Mouse (Mus musculus) c-Kit-positive CD71-negative TER-119-negative erythroid progenitor cells, embryonic 14.5 days (primary cell): ENCODE results near the gene Eif2s1.
A peak's percentile ranks its signal among the peaks of the same experiment; 100 is the strongest.
"Not testable (repeated sequence)": the region's sequence is repeated elsewhere in the genome, so short reads cannot be mapped to it uniquely, and the experiment has no call there.

Experiments
- DNase-seq: peaks from one replicate; pipeline ENCODE4 v3.0.0-alpha.2; 2013; ENCODE audit warnings: low read depth

Gene Eif2s1

DNA sequence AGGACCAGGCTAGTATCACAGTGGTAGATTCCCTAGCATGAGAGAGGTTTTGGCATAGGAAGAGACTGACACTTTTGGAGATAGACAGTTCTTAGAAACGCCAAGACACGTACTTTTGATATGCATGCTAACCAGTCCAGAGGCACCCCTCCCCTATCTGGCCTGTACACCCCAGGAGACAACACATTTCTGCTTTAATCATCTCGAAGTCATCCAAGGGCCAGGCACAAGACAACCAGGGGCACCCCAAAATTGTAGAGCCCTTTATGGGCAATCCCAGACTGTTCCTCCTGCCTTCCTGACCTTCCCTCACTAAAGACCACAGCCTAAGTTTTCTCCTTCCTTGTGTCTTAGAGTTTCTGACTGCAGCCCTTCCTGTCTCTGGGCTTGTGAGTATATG, 53.9 kb downstream of the Eif2s1 start:
- DNase-seq: no peak

DNA sequence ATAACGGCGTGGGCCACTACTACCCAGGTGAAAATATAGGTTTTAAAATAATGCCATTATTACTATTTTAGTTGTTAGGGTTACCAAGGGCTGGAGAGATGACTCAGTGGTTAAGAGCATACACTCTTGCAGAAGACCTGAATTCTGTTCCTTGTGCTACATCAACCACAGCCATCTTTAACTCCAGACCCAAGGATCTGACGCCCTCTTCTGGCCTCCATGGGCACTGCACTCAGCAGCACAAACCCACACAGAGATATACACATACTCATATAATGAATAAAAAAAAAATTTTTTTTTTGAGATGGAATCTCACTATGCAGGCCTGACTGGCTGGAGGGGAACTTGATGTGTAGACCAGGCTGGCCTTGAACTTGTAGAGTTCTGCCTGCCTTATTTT, 54.7 kb downstream of the Eif2s1 start:
- no peak for DNase-seq

DNA sequence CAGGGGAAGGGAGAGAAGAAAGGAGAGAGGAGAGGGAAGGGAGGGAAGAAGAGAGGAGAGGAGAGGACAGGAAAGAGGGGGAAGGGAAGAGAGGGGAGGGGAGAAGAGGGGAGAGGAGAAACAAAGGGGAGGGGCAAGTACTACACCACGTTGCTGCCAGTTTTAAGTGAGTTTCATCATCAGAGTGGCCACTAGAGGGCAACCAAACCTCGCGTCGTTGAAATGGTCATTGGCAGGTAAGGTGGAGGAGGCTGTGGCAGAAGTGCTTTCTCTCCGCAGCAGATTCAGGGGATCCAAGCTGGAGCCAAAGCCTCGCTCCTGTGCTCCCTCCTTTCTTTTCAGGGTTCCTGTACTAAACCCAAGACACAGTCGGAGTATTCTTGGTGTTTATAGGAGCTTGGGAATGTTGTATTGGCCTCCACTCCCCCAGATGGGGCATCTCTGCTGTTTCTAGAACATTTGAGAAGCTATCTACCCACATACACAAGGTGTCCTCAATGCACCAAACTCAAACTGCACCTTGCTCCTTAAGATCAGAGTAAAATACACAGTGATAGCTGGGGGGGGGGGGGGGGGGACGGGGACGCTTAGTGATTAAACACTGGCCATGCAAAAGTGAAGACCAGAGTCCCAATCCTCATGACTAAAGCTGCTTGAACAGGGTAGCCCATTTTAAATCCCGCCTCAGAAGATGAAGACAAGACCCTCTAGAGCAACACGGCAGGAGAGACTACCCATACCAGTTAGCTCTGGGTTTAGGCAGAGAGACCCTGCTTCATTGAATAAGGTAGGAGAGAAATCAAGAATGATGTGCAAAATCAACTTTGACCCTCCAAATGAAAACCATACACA, 56.8 kb downstream of the Eif2s1 start:
- peak; percentile 89 for DNase-seq

DNA sequence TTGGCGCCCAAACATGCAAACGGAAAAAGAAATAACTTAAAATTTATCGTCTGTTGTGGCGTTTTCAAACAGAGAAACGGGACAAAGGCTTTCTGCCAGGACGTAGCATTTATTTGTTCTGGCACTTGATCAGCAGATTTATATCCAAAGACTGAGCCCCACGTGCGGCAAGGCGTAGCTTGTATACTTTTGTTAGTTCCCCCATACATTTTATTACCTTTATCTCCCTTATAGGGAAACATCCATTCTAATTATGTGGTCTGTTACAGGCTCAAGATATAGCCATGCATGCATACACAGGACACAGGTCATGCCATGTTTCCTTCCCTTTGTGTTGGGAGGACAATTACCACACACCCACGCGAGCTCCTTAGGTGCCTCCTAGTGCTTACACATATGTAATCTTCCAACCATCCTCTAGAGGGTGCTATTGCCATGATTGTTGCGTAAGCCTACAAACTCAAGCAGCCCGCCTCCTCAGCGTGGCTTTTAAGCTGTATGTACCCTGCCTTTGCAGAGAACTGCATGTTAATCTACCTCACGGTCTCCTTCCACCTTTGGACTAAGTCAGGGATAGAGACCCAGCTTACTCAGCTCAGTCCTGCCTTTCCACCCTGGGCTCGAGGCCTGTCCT, 57.6 kb downstream of the Eif2s1 start:
- DNase-seq: peak; percentile 63

DNA sequence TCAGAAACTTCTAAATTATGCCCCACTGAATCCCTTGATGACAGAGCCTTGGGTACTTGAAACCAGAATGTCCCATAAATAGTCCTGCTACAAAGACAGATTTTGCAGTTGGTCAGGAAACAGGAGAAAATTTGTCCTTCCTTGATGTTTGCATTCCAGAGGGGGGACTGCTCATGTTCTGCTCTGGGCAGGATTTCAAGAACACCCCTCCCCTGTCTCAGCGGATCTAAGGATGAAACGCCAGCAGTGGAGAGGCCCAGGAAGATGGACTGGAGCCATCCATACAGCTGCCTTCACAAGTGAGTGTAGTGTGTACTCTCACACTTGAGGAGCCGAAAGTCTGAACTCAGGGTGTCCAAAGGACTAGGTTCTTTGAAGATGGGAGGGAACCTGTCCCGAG, 59.8 kb downstream of the Eif2s1 start:
- no peak for DNase-seq

DNA sequence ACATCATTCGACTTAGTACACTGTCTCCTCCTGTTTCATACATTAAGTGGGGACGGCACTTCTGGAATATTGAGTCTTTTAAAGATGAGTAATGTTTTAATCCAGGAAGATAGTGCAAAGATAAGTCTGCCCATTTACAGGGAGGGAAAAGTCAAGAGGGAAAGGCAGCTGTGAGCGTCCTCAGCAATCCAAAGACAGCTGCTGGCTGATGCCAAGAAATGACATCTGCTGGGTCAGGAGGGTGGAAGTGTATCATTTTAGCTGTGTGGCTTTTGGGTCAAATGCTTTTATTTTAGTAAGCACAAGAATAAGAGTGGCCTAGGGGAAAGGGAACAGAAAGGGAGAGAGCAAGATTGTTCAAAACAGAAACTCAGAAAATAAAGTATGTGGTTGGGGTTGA, 60.4 kb downstream of the Eif2s1 start:
- no peak for DNase-seq

DNA sequence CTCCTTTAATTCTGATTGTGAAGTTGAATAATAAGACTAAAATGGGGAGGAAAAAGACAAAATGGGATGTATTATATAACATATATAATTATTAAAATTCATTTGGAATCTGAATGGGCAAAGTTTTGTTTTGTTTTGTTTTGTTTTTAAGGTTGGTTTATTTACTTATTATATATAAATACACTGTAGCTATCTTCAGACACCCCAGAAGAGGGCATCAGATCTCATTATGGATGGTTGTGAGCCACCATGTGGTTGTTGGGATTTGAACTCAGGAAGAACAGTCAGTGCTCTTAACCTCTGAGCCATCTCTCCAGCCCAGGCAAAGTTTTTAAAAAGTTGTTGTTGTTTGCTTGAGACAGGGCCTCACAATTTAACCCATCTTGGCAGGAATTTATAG, 61.4 kb downstream of the Eif2s1 start:
- not testable (repeated sequence) for DNase-seq

DNA sequence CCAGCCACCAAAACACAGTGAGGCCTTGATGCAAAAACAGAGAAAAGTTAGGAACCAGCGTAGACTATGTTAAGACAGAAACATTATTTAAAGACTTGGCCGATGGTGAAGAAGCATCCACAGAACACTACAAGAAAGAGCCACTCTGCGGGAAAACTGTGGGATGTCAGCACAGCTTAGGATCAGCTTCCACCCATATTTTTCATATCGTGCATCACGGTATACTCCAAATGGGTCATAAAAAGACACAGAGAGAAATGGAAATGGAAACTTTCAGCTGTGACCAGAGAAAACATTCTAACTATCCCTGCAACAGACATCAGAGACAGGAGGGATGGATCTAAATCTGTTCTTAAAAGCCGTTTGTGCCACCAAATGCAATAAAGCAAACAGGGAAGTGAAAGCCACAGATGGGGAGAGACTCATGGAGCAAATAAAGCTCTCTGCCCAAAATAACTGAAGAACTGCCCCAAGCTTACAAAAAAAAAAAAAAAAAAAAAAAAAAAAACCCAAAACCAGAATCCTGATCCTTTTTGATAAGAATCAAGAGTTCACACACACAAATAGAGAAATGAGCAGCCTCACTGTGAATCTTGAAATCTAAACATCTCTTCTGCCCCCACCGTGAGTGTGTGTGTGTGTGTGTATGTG, 62.0 kb downstream of the Eif2s1 start:
- DNase-seq: no peak

DNA sequence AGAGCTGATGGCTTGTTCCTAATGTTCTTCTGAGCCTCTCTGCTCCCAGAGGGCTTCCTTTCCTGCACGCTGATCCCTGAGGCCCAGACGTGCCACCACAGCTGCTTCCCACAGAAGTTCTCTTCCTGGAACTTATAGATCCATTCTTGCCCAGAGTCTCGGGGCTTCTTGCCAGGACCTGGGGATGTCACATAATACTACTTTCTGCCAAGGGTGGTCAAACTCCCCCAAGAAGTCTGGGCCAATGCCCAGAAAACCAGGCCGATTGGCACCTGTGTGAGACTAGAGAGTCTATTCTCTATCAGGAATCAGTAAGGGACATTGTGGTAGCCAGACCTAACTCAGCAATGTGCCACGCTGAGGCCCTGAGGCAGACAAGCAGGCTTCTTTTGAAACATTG, 65.7 kb downstream of the Eif2s1 start:
- no peak for DNase-seq

DNA sequence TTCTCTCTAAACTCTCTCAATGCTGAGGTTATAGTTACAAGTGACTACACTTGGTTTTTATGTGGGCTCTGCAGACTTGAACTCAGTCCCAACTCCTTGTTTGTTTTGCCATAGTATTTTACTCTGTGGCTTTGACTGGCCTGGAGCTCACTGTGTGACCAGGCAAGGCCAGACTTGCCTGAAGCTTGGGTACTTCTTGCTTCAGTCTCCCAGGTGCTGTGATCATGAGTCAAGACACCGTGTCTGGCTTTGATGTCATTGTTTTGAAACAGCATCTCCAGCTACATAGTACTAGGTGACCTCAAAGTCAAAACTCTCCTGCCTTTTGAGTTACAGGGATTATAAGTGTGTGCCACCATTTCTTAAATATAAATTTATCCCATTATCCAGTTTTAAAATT, 68.3 kb downstream of the Eif2s1 start:
- DNase-seq: no peak

DNA sequence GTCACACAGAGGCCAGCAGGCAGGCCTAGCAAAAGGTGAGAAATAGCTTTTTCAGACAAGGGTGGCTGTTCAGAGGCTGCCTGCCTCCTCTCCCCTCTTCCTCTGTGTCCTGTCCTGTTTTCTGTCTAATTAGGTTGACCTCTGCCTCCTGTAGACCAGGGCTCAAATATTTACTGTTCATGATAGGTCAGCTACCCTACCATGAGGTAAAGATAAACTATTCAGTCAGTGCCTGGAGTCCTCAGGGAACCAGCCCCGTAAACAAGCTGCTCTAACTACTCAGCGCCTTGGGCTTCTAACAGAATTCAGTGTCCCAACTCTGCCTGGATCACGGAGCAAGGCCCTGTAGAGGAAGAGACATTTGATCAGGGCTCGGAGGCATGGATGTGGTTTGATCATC, 74.9 kb downstream of the Eif2s1 start:
- no peak for DNase-seq
